Mouse (Mus musculus): ENCODE data around the gene Mad2l2. TPM values are rescaled to one million over a fixed set of nuclear protein-coding genes. Genes with fewer than 3 reads are reported as not detected.
A peak's percentile ranks its signal among the peaks of the same experiment; 100 is the strongest.

Gene Mad2l2
- polyA plus RNA-seq, 1 experiment from 2014 or later: 104 TPM

DNA sequence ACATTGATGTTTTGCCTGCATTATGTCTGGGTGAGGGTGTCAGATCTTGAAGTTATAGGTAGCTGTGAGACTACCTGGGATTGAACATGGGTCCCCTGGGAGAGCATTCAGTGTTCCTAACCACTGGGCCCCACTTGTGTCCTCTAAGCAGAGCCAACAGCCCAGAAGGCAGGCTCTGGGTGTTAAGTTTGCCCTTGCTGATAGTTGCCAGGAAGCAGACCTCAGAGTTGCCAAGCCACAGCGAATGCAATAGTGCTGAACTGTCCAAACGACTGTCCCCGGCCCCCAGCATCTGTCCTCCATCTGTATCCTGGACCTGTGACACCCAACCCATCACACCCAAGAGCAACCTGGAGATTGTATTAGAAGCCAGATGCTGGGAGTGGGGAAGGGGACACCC is 31.5 kb upstream of the Mad2l2 start:
- Histone ChIP-seq H3K9me3 (ENCODE audit: control insufficient read depth, low read length) (no peaks in the 10 kb centered on the region), H3K27me3 (ENCODE audit: control insufficient read depth, insufficient read depth, low read length) (no peaks in the 10 kb centered on the region), H3K9ac (ENCODE audit: low read length) (no peak overlapping the region), H3K4me3 (ENCODE audit: low read depth, low read length) (no peak overlapping the region), H3K4me1 (ENCODE audit: control insufficient read depth, insufficient read depth, low read length) (no peaks in the 10 kb centered on the region), H3K27ac (replicated peaks; ENCODE audit: low read depth, low read length) (no peak overlapping the region), H3K36me3 (ENCODE audit: control insufficient read depth, insufficient read depth, low read length) (no peaks in the 10 kb centered on the region), H3K4me2 (ENCODE audit: low read depth, severe bottlenecking) (no peak overlapping the region)
- DNase-seq (ENCODE audit: low spot score): no peak
- WGBS: 82% methylated on average over 3 of the region's 3 CpGs
- ATAC-seq (ENCODE audit: insufficient number of reproducible peaks, low FRiP score, low TSS enrichment, low read depth): no peak

DNA sequence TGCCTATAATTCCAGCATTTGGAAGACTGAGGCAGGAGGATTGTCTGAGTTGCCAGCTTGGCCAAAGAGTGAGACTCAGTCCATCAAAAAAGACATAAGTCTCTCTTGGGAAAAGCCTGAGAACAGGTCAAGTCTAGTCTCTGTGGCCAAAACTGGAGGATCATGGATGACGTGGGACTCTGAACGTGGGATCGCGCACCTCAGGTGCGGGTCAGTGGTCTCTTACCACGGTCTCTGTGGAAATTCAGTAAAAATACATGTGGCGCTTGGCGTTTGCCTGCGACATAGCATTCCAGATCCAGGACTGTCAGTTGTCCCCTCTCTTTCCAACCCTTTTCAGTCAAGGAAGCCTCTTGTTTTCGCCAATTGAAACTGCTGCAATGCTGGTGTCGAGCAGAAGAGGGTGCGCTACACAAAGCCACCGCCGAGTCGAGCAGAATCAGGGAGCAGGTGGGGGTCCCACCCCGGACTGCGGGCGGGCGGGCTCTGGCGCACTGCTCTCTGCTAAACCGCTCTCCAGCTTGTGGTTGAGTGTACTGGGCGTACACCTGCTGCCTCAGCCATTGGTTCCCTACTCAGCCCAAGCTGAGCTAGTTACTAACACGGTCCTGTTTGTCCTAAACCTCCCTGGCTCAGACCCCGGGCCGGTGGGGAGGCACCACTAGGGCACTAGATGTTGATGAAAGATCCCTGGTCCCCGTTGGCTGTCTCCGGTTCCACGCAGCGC is 28.2 kb upstream of the Mad2l2 start:
- Histone ChIP-seq H3K4me3 (ENCODE audit: low read depth, low read length) (no peak overlapping the region), H3K4me2 (ENCODE audit: low read depth, severe bottlenecking) (peak overlapping the region; percentile 31; the same call in 1 of the 2 replicates), H3K9me3 (ENCODE audit: control insufficient read depth, low read length) (no peaks in the 10 kb centered on the region), H3K4me1 (ENCODE audit: control insufficient read depth, insufficient read depth, low read length) (no peaks in the 10 kb centered on the region), H3K36me3 (ENCODE audit: control insufficient read depth, insufficient read depth, low read length) (no peaks in the 10 kb centered on the region), H3K27ac (replicated peaks; ENCODE audit: low read depth, low read length) (no peak overlapping the region), H3K9ac (ENCODE audit: low read length) (peak overlapping the region; percentile 32; the same call in 1 of the 2 replicates), H3K27me3 (ENCODE audit: control insufficient read depth, insufficient read depth, low read length) (no peaks in the 10 kb centered on the region)
- WGBS: 22% methylated on average over 29 of the region's 29 CpGs
- DNase-seq (ENCODE audit: low spot score) (peak; percentile 78), ATAC-seq (ENCODE audit: insufficient number of reproducible peaks, low FRiP score, low TSS enrichment, low read depth) (peak; percentile 74; the same call in 1 of the 2 replicates)

DNA sequence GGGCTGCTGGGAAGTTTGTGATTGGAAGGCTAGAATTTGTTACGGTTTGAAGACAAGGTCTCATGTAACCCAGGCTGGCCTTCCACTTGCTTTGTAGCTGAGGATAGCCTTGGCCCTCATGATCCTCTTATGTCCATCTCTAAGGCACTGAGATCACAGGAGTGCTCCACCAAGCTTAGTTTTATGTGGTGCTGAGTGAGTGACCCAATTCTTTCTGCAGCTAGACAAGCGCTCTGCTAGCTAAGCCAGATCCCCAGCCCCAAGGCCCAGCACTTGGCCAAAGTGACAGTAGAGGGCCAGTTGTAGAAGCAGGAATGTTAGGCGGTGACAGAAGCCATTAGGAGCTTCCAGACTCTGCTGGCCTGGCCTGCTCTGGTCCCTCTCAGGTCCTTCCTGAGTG is 26.0 kb upstream of the Mad2l2 start:
- ATAC-seq (ENCODE audit: insufficient number of reproducible peaks, low FRiP score, low TSS enrichment, low read depth) (no peak), DNase-seq (ENCODE audit: low spot score) (no peak)
- 84% methylated on average over 3 of the region's 3 CpGs for WGBS
- Histone ChIP-seq H3K27me3 (ENCODE audit: control insufficient read depth, insufficient read depth, low read length) (0 out of 2 replicates have a peak, but pooled peaks cover 4% of the 10 kb centered on the region), H3K4me1 (ENCODE audit: control insufficient read depth, insufficient read depth, low read length) (peaks cover 5% of the 10 kb centered on the region; the same call in 1 of the 2 replicates), H3K36me3 (ENCODE audit: control insufficient read depth, insufficient read depth, low read length) (no peaks in the 10 kb centered on the region), H3K4me3 (ENCODE audit: low read depth, low read length) (no peak overlapping the region), H3K9ac (ENCODE audit: low read length) (no peak overlapping the region), H3K4me2 (ENCODE audit: low read depth, severe bottlenecking) (no peak overlapping the region), H3K27ac (replicated peaks; ENCODE audit: low read depth, low read length) (no peak overlapping the region), H3K9me3 (ENCODE audit: control insufficient read depth, low read length) (no peaks in the 10 kb centered on the region)

DNA sequence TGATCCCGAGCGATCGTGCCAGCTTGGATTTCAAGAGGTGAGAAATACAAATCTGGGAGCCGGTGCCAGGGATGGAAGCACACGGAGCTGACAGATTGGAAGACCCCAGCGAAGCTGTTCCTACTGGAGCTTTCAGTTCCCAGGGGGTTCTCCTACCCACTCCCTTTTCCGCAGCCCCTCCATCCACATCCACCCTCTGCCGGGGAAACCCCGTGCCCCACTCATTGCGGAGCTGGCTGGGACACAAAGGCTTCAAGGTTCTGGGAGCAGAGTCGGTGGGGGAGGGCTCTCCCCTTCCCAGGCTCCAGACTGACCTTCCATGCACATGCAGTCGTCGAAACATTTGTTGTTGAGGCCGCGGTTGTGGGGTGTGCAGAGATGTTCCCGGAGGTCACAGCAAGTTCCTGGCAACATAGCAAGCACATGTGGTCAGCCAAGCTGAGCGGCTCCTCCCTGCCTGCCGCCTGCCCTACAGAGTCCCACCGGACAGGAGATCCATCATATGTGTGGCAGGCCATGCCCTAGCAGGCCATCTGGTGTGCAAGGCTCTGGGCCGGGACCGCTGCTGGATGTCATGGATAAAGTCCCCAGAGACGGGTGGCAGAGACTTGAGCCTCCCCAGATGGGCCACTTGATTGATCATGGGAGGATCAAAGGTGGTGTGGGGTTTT is 22.4 kb upstream of the Mad2l2 start:
- Histone ChIP-seq H3K4me1 (ENCODE audit: control insufficient read depth, insufficient read depth, low read length) (peaks cover 5% of the 10 kb centered on the region; the same call in 1 of the 2 replicates), H3K27ac (replicated peaks; ENCODE audit: low read depth, low read length) (no peak overlapping the region), H3K4me3 (ENCODE audit: low read depth, low read length) (no peak overlapping the region), H3K9me3 (ENCODE audit: control insufficient read depth, low read length) (no peaks in the 10 kb centered on the region), H3K4me2 (ENCODE audit: low read depth, severe bottlenecking) (no peak overlapping the region), H3K36me3 (ENCODE audit: control insufficient read depth, insufficient read depth, low read length) (no peaks in the 10 kb centered on the region), H3K27me3 (ENCODE audit: control insufficient read depth, insufficient read depth, low read length) (0 out of 2 replicates have a peak, but pooled peaks cover 4% of the 10 kb centered on the region), H3K9ac (ENCODE audit: low read length) (no peak overlapping the region)
- 21% methylated on average over 22 of the region's 22 CpGs for WGBS
- DNase-seq (ENCODE audit: low spot score): no peak
- peak; percentile 55 for ATAC-seq (ENCODE audit: insufficient number of reproducible peaks, low FRiP score, low TSS enrichment, low read depth)

DNA sequence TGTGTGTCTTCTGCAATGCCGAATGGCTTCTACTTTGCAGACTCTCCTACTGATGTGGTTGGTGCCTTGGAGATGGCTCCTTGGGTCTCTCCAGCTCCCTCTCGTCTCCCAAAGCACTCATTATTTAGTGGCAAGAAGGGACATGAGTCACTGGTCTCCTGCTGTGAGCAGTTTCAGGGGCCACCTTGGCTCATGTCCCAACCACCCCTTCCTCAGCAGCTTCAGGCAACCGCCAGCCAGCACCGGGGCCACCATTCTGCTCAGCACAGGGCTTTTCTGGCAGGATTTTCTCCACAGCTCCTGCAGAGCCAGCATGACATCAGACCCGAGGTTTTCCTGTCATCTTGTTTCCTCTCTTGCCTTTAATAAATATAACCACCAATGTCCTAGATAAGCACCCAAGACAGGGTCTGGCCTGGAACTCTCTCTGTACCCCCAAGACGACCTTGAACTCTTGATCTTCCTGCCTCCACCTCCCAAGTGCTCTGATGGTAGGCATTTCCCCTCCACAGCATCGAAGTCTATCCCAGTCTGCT is 21.6 kb upstream of the Mad2l2 start:
- H3K4me3 ChIP-seq (ENCODE audit: low read depth, low read length): no peak overlapping the region
- no peaks in the 10 kb centered on the region for H3K36me3 ChIP-seq (ENCODE audit: control insufficient read depth, insufficient read depth, low read length)
- DNase-seq (ENCODE audit: low spot score): no peak
- no peak overlapping the region for H3K4me2 ChIP-seq (ENCODE audit: low read depth, severe bottlenecking)
- 51% methylated on average over 7 of the region's 7 CpGs for WGBS
- H3K27ac ChIP-seq (replicated peaks; ENCODE audit: low read depth, low read length): no peak overlapping the region
- no peak for ATAC-seq (ENCODE audit: insufficient number of reproducible peaks, low FRiP score, low TSS enrichment, low read depth)
- H3K9me3 ChIP-seq (ENCODE audit: control insufficient read depth, low read length): no peaks in the 10 kb centered on the region
- no peak overlapping the region for H3K9ac ChIP-seq (ENCODE audit: low read length)
- 0 out of 2 replicates have a peak, but pooled peaks cover 4% of the 10 kb centered on the region for H3K27me3 ChIP-seq (ENCODE audit: control insufficient read depth, insufficient read depth, low read length)
- peaks cover 5% of the 10 kb centered on the region; the same call in 1 of the 2 replicates for H3K4me1 ChIP-seq (ENCODE audit: control insufficient read depth, insufficient read depth, low read length)

DNA sequence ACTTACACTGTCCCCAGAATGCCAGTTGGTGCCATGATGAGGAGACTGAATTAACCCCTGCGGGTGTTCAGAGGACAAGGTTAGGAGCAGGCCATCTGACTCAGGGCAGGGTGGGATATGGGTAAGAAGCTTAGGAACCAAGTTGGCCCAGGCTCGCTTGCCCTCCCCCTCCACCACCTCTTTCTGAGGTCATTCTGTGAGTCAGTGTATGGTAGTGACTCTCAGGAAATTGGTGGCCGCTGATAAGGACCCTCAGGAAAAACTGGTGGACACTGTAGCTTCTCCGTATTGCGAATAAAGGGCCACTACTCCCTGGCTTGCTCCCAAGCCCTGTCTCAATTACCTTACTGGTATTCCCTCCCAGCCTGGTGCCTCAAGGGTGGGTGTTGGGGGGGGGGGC is 21.0 kb upstream of the Mad2l2 start:
- no peak overlapping the region for H3K27ac ChIP-seq (replicated peaks; ENCODE audit: low read depth, low read length)
- no peak overlapping the region for H3K4me2 ChIP-seq (ENCODE audit: low read depth, severe bottlenecking)
- no peaks in the 10 kb centered on the region for H3K36me3 ChIP-seq (ENCODE audit: control insufficient read depth, insufficient read depth, low read length)
- no peak overlapping the region for H3K4me3 ChIP-seq (ENCODE audit: low read depth, low read length)
- ATAC-seq (ENCODE audit: insufficient number of reproducible peaks, low FRiP score, low TSS enrichment, low read depth): no peak
- 0 out of 2 replicates have a peak, but pooled peaks cover 4% of the 10 kb centered on the region for H3K27me3 ChIP-seq (ENCODE audit: control insufficient read depth, insufficient read depth, low read length)
- H3K9ac ChIP-seq (ENCODE audit: low read length): no peak overlapping the region
- H3K9me3 ChIP-seq (ENCODE audit: control insufficient read depth, low read length): no peaks in the 10 kb centered on the region
- peaks cover 5% of the 10 kb centered on the region; the same call in 1 of the 2 replicates for H3K4me1 ChIP-seq (ENCODE audit: control insufficient read depth, insufficient read depth, low read length)
- no peak for DNase-seq (ENCODE audit: low spot score)
- 83% methylated on average over 5 of the region's 5 CpGs for WGBS

DNA sequence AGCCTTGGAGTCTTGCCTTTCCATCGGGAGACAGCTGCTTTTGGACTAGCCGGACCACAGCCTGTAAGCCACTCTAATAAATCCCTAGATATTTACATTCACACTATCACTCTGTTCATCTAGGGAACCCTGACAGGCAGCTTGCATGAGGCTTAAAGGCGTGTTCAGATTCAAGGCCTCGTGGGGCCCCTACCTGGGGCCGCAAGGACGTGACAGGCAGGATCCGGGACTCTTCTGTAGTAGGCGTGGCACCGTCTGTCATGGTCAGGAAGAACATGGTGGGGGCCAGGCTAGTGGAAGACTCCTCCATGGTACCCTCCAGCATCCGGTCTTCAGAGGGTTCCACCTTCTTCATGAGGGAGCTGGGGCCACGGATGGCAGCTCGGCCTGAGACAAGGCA is 17.7 kb upstream of the Mad2l2 start:
- 80% methylated on average over 12 of the region's 12 CpGs for WGBS

DNA sequence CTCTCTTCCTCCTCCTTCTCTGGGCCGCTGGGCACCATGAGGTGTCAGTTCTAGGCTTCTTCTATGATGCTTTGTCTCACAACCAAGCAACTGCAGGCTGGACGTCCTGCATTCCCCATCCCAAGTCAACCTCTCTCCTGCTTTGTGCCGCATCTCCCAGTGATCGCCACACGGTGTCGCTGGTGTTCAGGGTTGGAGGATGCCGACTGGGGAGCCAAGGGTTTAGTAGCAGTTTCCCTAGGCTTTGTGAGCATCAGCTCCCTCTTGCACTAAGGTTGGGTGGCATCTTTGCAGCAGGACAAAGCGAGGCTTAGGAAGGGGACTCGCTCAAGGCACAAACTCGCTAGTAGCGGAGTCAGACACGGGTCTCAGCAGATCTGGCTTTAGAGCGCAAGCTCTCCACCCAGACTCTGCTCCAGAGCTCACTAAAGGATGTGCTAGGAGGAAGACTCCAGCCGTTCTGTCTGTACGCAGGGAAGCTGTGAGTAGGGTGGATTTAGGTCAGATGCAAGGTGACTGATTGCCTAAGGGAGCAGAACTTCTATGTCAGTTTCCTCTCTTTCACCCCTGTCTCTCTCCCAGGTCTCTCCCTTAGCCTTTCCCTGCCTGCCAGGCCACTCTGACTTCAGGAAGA is 15.3 kb upstream of the Mad2l2 start:
- Histone ChIP-seq H3K9ac (ENCODE audit: low read length) (no peak overlapping the region), H3K9me3 (ENCODE audit: control insufficient read depth, low read length) (0 out of 2 replicates have a peak, but pooled peaks cover 2% of the 10 kb centered on the region), H3K27me3 (ENCODE audit: control insufficient read depth, insufficient read depth, low read length) (no peaks in the 10 kb centered on the region), H3K4me3 (ENCODE audit: low read depth, low read length) (no peak overlapping the region), H3K27ac (replicated peaks; ENCODE audit: low read depth, low read length) (no peak overlapping the region), H3K4me2 (ENCODE audit: low read depth, severe bottlenecking) (no peak overlapping the region; the same call in 1 of the 2 replicates), H3K4me1 (ENCODE audit: control insufficient read depth, insufficient read depth, low read length) (0 out of 2 replicates have a peak, but pooled peaks cover 5% of the 10 kb centered on the region), H3K36me3 (ENCODE audit: control insufficient read depth, insufficient read depth, low read length) (no peaks in the 10 kb centered on the region)
- ATAC-seq (ENCODE audit: insufficient number of reproducible peaks, low FRiP score, low TSS enrichment, low read depth): peak; percentile 23
- 2% methylated on average over 15 of the region's 15 CpGs for WGBS
- DNase-seq (ENCODE audit: low spot score): peak; percentile 96

More for the DNA sequence above, 17.7 kb upstream of the Mad2l2 start:
- Histone ChIP-seq H3K36me3 (ENCODE audit: control insufficient read depth, insufficient read depth, low read length) (no peaks in the 10 kb centered on the region), H3K9ac (ENCODE audit: low read length) (no peak overlapping the region), H3K4me2 (ENCODE audit: low read depth, severe bottlenecking) (no peak overlapping the region), H3K4me3 (ENCODE audit: low read depth, low read length) (no peak overlapping the region), H3K27ac (replicated peaks; ENCODE audit: low read depth, low read length) (no peak overlapping the region), H3K9me3 (ENCODE audit: control insufficient read depth, low read length) (0 out of 2 replicates have a peak, but pooled peaks cover 2% of the 10 kb centered on the region), H3K27me3 (ENCODE audit: control insufficient read depth, insufficient read depth, low read length) (no peaks in the 10 kb centered on the region), H3K4me1 (ENCODE audit: control insufficient read depth, insufficient read depth, low read length) (peaks cover 10% of the 10 kb centered on the region; the same call in 1 of the 2 replicates)
- DNase-seq (ENCODE audit: low spot score) (no peak), ATAC-seq (ENCODE audit: insufficient number of reproducible peaks, low FRiP score, low TSS enrichment, low read depth) (no peak)
